Mouse (Mus musculus) kidney, embryonic 15.5 days (tissue): ENCODE measurements around the gene Pclaf. TPM values are rescaled to one million over a fixed set of nuclear protein-coding genes. Genes with fewer than 3 reads are reported as not detected.

ENCODE experiments used
- ATAC-seq: fragments of 200-750 bp; cut with Nextera tagmentation; replicated peaks from 2 replicates; pipeline ENCODE4 v1.8.0; 2017; ENCODE audit warnings: moderate TSS enrichment; ENCODE audit not compliant: low FRiP score
- H3K27ac ChIP-seq: fragments of 300-500 bp; sonication (generic); 2 replicates; pipeline ENCODE4 v1.5.1; 2015; ENCODE audit warnings: mild to moderate bottlenecking, inconsistent platforms
- H3K27me3 ChIP-seq: fragments of 300-500 bp; sonication (generic); 2 replicates; pipeline ENCODE4 v1.6.1; 2015; ENCODE audit warnings: inconsistent platforms
- H3K36me3 ChIP-seq: fragments of 300-500 bp; sonication (generic); 2 replicates; pipeline ENCODE4 v1.6.1; 2015; ENCODE audit warnings: inconsistent platforms
- H3K4me1 ChIP-seq: fragments of 300-500 bp; sonication (generic); 2 replicates; pipeline ENCODE4 v1.6.1; 2015; ENCODE audit warnings: inconsistent platforms
- H3K4me2 ChIP-seq: fragments of 300-500 bp; sonication (generic); 2 replicates; pipeline ENCODE4 v1.6.1; 2015; ENCODE audit warnings: moderate library complexity, mild to moderate bottlenecking, inconsistent platforms
- H3K4me3 ChIP-seq: fragments of 300-500 bp; sonication (generic); replicated peaks from 2 replicates; pipeline ENCODE4 v1.5.1; 2015; ENCODE audit warnings: mild to moderate bottlenecking, inconsistent platforms
- H3K9ac ChIP-seq: fragments of 300-500 bp; sonication (generic); 2 replicates; pipeline ENCODE4 v1.6.1; 2015; ENCODE audit warnings: mild to moderate bottlenecking, inconsistent platforms
- H3K9me3 ChIP-seq: fragments of 300-500 bp; sonication (generic); replicated peaks from 2 replicates; pipeline ENCODE4 v1.6.1; 2016; ENCODE audit warnings: inconsistent platforms
- WGBS: fragments of 180-500 bp; shearing (Covaris S2); methylation state at CpG from one replicate; pipeline ENCODE4 v1.1.7; 2015; ENCODE audit warnings: mixed read lengths; 5-methylcytosine and 5-hydroxymethylcytosine counted together
- polyA plus RNA-seq: library from polyadenylated mRNA; unstranded; fragments of >200 nt; fragmentation: Nextera tagmentation; extraction: Ambion mirVana; gene quantifications from 2 replicates; pipeline ENCODE4 v1.2.1, GENCODE M21; 2015

Gene Pclaf
- polyA plus RNA-seq = 244 and 272 TPM in 2 replicates

DNA sequence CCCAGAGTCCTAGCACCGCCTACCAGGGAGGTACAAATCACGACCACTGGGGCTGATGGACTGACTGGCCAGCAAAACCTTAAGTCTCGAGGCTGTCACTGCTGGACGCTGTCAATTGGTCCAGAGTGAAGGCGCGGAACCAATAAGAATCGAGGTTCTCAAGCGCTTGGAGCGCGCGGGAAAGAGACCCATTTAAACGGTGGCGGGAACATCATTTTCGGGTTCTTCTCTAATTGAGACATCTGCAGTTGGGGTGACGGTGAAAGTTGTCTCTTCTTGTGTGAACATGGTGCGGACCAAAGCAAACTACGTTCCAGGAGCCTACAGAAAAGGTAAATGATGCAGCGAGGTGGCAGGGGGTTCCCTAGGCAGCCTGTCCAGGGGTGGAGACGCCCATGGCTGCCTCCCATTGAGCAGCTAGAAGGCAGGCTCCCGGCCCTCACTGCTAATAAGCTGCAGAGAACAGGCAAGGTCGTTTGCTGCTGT lies at the start of gene Pclaf:
TSS of gene Pclaf (plus strand) at position 95 of the 486 bp plus-strand sequence.
- Histone ChIP-seq H3K9ac (peak within 1 kb of the TSS; percentile 79), H3K36me3 (peaks cover 25% of the 10 kb centered on the region), H3K4me1 (peaks cover 21% of the 10 kb centered on the region), H3K27me3 (no peaks in the 10 kb centered on the region), H3K9me3 (no peaks in the 10 kb centered on the region), H3K27ac (peak within 1 kb of the TSS; percentile 74), H3K4me3 (peak within 1 kb of the TSS; percentile 81), H3K4me2 (peak within 1 kb of the TSS; percentile 88)
- WGBS = under 1% methylated on average over 21 of the region's 21 CpGs
- peak; percentile 97 for ATAC-seq

DNA sequence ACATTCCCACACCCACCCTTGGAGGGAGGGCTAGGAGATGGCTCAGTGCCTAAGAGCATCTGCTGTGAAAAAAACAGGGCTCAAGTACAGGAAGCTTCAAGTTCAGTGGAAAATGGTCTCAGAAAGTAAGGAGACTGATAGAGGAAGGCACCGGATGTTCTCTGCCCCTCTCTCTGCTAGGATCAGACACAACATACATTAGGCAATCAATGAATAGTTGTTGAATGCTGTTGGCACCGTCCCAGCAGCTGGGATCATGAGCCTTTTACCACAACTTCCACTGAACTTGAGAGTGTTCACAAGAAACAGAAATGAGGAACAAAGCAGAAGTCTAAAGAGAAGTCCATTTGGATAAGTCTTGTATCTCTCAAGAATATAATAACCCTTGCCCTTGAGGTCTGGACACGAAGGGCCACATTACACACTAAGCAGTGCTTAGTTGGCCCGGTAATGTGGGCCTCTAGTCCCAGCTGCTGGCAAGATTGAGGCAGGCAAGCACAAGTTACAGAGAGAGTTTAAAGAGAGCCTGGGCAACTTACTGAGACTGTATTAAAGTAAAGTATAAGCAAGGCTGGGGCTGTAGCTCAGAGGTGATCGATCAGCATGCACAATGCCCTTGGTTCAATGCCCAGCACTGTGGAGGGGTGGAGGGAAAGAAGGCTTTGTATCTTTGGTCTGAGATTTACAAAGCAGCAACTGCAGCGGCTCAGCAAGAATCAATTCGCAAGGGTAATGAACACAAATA lies 45.4 kb upstream of the Pclaf start:
- WGBS = 71% methylated on average over 7 of the region's 7 CpGs
- Histone ChIP-seq H3K4me2 (no peak overlapping the region), H3K9me3 (no peaks in the 10 kb centered on the region), H3K27me3 (no peaks in the 10 kb centered on the region), H3K9ac (no peak overlapping the region), H3K4me3 (no peak overlapping the region), H3K27ac (peak overlapping the region; percentile 60), H3K4me1 (peaks cover 22% of the 10 kb centered on the region), H3K36me3 (peaks cover 13% of the 10 kb centered on the region; the same call in 1 of the 2 replicates)
- no peak for ATAC-seq

DNA sequence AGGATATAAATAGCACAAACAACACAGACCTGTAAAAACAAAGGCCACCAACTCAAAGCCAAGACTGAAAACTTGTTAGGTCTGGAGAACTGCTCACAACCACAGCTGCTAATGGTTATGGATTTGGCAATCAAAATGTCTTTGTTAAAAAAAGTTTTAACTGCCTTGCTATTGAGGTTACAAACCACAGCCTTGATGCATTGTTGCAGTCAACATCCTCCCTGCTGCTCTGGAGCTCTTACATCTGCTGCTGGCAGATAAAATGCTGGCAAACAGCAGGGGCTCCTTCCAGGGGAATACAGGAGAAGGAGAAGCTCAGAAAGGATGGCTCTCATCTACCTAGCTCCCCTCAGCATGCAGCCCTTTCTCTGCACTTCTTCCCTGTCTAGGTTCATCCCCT lies 41.9 kb upstream of the Pclaf start:
- Histone ChIP-seq H3K36me3 (peaks cover 24% of the 10 kb centered on the region), H3K4me1 (peaks cover 22% of the 10 kb centered on the region), H3K4me3 (no peak overlapping the region), H3K4me2 (no peak overlapping the region), H3K9me3 (no peaks in the 10 kb centered on the region), H3K27ac (peak overlapping the region; percentile 69), H3K27me3 (no peaks in the 10 kb centered on the region), H3K9ac (no peak overlapping the region)
- ATAC-seq = no peak

DNA sequence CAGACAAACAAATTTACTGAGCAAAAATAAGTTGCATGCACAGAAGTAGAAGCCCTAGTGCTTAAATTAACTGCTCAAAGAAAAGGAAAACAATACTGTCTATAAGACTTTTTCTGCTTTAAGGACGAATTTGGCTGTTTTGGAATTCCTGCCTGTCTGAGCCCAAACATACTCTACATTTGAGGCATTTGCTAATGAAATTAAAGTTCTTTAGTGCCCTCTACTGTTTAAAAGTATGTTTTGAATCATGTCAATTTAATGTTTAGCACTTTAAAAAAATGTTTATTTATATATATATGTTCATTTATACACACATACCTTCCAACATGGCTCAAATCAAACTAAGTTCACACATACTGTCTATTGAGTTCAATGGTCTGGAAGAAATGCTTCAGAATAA lies 39.8 kb upstream of the Pclaf start:
- no peak overlapping the region for H3K9ac ChIP-seq
- no peaks in the 10 kb centered on the region for H3K9me3 ChIP-seq
- peaks cover 11% of the 10 kb centered on the region for H3K4me1 ChIP-seq
- peaks cover 38% of the 10 kb centered on the region for H3K36me3 ChIP-seq
- ATAC-seq = no peak
- no peak overlapping the region for H3K4me2 ChIP-seq
- H3K27me3 ChIP-seq = no peaks in the 10 kb centered on the region
- WGBS = 13% methylated on average over 1 of the region's 1 CpGs
- H3K4me3 ChIP-seq = no peak overlapping the region
- H3K27ac ChIP-seq = peak overlapping the region; percentile 45; the same call in 1 of the 2 replicates

DNA sequence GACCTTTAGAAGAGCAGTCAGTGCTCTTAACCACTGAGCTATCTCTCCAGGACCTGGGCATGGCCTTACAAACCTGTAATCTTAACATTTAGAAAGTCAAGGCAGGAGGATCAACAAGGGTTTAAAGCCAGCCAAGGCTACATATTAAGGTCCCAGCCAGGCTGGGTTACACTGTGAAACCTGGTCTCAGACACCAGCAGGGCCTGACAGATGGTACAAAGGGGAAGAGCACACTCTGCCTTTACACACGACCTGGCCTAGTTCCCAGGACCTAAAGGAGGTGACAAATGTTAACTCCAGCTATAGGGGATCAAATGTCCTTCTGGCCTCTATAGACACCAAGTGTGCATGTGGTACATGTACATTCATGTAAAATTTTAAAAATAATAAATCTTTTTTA lies 30.4 kb upstream of the Pclaf start:
- WGBS = 29% methylated on average over 1 of the region's 1 CpGs
- H3K9me3 ChIP-seq = no peaks in the 10 kb centered on the region
- H3K4me3 ChIP-seq = no peak overlapping the region
- no peak overlapping the region for H3K27ac ChIP-seq
- ATAC-seq = no peak
- H3K27me3 ChIP-seq = no peaks in the 10 kb centered on the region
- H3K9ac ChIP-seq = no peak overlapping the region
- H3K4me2 ChIP-seq = no peak overlapping the region
- no peaks in the 10 kb centered on the region for H3K4me1 ChIP-seq
- peaks cover 60% of the 10 kb centered on the region for H3K36me3 ChIP-seq

DNA sequence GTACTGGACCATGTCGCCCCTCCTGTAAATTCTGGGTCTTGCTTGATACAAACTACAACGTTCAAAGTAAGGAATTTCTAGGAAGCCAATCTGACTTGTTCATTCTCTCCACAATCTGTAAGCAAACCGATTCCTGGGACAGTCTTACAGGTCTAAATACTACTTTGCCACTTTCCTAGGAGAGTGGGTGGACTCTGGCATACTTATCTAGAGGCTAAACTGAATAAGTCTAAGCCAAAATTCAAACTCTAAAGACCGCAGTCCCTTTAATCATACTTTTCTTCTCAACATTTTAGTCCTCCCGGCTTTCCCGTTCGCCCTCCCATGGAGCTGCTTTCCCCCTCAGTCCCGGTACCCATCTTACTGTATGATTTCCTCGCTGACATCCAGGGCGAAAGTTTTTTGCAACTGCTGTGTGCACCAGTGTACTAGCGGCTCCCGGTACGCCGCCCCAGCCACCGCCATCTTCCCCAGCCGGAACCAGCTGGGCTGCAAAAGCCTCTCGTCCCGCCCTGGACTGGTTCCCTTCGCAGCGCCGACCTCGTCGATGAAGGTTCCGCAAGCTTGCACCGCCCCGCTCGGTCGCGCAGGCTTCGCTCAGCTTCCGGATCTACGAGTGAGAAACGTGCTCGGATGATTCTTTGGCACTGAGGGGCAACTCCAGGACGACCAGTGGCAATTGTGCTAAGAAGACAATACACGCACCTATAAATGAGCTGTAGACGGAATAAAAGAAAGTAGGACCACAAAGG lies 5.3 kb upstream of the Pclaf start:
- Histone ChIP-seq H3K9ac (peak overlapping the region; percentile 72), H3K27ac (peak overlapping the region; percentile 86), H3K4me1 (peaks cover 10% of the 10 kb centered on the region; the same call in 1 of the 2 replicates), H3K27me3 (no peaks in the 10 kb centered on the region), H3K9me3 (no peaks in the 10 kb centered on the region), H3K36me3 (peaks cover 10% of the 10 kb centered on the region; the same call in 1 of the 2 replicates), H3K4me2 (peak overlapping the region; percentile 72), H3K4me3 (peak overlapping the region; percentile 77)
- ATAC-seq = peak; percentile 98
- under 1% methylated on average over 37 of the region's 37 CpGs for WGBS

DNA sequence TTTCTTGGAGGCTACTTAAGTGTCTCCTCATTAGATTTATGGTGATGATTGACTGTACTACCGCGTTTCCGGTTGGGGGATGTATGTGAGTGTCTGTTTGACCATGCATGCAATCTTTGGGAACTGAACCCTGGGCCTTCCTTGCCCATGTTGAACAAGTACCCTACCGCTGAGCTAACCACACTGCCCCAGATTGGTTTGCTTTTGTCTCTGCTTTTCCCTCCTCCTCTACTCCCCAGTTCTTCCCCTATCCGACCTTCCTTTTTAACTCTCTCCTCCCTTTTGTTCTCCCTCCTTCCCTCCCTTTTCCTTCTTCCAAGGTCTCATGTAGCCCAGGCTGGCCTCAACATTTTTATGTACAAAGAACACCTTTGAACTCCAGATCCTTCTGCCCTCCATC lies 1.1 kb downstream of the Pclaf start:
- peaks cover 14% of the 10 kb centered on the region for H3K4me1 ChIP-seq
- WGBS = under 1% methylated on average over 5 of the region's 5 CpGs

DNA sequence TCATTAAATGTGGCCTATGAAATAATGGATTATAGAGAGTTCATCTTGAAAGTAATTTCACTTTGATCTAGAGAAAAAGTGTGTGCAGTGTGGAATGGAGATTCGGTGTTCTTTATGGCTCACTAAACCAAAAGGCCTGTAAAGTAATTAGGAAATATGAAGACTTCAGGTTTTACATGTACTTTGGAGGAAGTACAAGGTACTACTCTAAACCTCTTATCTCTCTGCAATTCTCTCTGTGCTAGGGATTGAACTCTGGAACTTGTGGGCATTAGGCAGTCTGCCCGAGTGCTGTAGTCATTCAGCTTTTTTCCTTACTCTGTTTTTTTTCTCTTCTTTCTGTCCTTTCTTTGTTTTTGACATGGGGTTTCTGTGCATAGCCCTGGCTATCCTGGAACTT lies 6.9 kb downstream of the Pclaf start:
- Histone ChIP-seq H3K27ac (no peak overlapping the region), H3K9me3 (no peaks in the 10 kb centered on the region), H3K4me1 (peaks cover under 1% of the 10 kb centered on the region), H3K4me3 (no peak overlapping the region), H3K4me2 (no peak overlapping the region), H3K27me3 (no peaks in the 10 kb centered on the region), H3K36me3 (peaks cover 79% of the 10 kb centered on the region), H3K9ac (no peak overlapping the region)
- 86% methylated on average over 2 of the region's 2 CpGs for WGBS
- ATAC-seq = no peak

More for the DNA sequence above, 1.1 kb downstream of the Pclaf start:
- peaks cover 34% of the 10 kb centered on the region for H3K36me3 ChIP-seq
- no peaks in the 10 kb centered on the region for H3K27me3 ChIP-seq
- H3K4me2 ChIP-seq = peak overlapping the region; percentile 88
- no peak for ATAC-seq
- H3K9me3 ChIP-seq = no peaks in the 10 kb centered on the region
- peak overlapping the region; percentile 81 for H3K4me3 ChIP-seq
- H3K9ac ChIP-seq = peak overlapping the region; percentile 79
- 0 out of 2 replicates have a peak overlapping the region, but pooled peaks have one; percentile 74 for H3K27ac ChIP-seq

DNA sequence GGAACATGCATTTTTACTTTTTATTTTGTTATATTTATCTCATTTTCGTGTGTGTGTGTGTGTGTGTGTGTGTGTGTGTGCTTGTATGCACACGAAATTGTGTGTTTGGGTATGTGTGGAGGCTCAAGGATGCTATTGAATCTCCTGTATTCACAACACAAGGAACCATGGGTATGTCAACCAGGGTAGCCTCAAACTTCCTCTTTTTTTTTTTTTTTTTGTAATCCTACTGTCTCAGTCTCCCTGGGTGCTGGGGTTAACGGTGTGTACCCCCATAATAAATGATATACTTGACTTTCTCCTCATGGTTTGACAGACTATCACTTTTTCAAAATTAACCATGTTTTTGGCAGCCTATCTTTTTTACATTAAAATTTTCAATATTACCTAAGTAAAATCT lies 12.8 kb downstream of the Pclaf start:
- H3K4me3 ChIP-seq = no peak overlapping the region
- ATAC-seq = no peak
- no peak overlapping the region for H3K4me2 ChIP-seq
- H3K4me1 ChIP-seq = peaks cover 5% of the 10 kb centered on the region; the same call in 1 of the 2 replicates
- no peaks in the 10 kb centered on the region for H3K9me3 ChIP-seq
- H3K27me3 ChIP-seq = no peaks in the 10 kb centered on the region
- no peak overlapping the region for H3K9ac ChIP-seq
- WGBS = 100% methylated on average over 3 of the region's 3 CpGs
- H3K36me3 ChIP-seq = peaks cover 66% of the 10 kb centered on the region
- H3K27ac ChIP-seq = no peak overlapping the region

DNA sequence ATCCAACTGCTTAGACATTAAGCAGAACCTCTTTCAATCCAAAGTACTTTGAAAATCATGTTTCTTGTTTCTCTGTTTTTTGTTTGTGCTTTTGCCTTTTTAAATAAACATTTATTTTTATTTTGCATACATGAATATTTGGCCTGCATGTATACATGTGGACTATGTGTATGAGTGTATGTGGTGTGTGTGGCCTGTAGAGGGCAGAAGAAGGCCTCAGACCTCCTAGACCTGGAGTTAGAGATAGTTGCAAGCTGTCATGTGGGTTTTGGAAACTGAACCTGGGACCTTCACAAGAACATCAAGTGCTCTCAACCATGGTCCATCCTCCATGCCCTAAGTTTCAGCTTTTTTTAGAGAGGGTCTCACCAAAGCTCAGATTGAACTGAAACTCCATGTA lies 13.4 kb downstream of the Pclaf start:
- H3K9ac ChIP-seq = no peak overlapping the region
- no peaks in the 10 kb centered on the region for H3K9me3 ChIP-seq
- H3K27me3 ChIP-seq = no peaks in the 10 kb centered on the region
- H3K27ac ChIP-seq = no peak overlapping the region
- ATAC-seq = no peak
- no peak overlapping the region for H3K4me2 ChIP-seq
- peaks cover 64% of the 10 kb centered on the region for H3K36me3 ChIP-seq
- no peak overlapping the region for H3K4me3 ChIP-seq
- H3K4me1 ChIP-seq = peaks cover 6% of the 10 kb centered on the region; the same call in 1 of the 2 replicates

DNA sequence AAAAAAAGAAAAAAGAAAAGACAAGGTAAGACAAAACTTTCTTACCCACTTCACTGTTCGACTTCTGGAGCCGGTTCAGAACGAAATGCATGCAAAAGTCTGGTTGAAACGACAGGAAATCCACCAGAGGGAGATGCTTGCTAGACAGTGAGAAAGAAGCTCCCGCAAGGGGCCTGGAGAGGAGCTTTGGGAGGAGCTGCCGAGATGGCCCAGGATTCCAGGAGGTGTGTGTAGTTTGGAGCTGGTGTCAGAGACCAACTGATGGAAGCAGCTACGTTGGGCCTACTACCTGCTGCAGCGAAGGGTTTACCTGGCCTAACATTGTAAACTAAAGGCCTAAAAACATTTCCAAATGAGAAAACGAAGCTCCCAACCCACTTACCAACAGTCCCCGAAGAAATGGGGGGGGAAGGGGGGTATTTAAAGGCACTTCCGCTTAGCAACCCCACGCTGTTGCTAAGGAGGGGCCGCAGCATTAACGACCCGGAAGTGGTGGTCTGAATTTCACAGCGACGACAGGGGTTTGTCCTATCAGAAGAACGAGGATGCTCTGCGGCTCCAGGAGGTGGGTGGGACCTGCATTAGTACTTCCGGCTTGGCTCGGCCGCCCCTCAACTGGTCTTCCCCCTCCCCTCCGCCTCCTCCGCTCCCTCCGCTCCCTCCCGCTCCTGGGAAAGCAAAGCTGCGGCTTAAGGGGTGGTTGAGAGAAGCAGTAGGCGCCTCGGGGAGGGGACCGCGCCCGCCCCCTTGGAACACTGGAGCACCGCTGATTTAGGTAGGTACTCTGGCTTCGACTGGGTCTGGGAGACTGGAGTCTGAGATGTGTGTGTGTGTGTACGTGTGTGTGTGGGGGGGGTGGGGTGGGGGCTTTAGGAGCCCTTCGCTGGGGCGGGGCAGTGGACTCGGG lies 18.6 kb downstream of the Pclaf start, which contains the start of the genes Trip4 and Csnk1g1:
TSS of gene Trip4 (minus strand) at position 401 of the 907 bp plus-strand sequence.
TSS of gene Csnk1g1 (plus strand) at position 531 of the 907 bp plus-strand sequence.
- Histone ChIP-seq H3K36me3 (peaks cover 22% of the 10 kb centered on the region), H3K27me3 (no peaks in the 10 kb centered on the region), H3K4me1 (peaks cover 8% of the 10 kb centered on the region; the same call in 1 of the 2 replicates), H3K9me3 (no peaks in the 10 kb centered on the region), H3K4me3 (peak within 1 kb of the TSS; percentile 87), H3K9ac (peak within 1 kb of the TSS; percentile 77), H3K27ac (peak within 1 kb of the TSS; percentile 95), H3K4me2 (peak within 1 kb of the TSS; percentile 86)
- under 1% methylated on average over 38 of the region's 38 CpGs for WGBS
- peak; percentile 99 for ATAC-seq
